In genomic region chr7:13044254-13044625, GRCm38 (mm10) we compare ENCODE assay signal across 8 mouse cellular contexts. TPM values are rescaled to one million over a fixed set of nuclear protein-coding genes. Genes with fewer than 3 reads are reported as not detected.
DNase-seq lines count a peak whose midpoint lies in the region; ATAC-seq lines count a peak whose summit lies in the region.

No protein-coding gene starts in this region.

- peaks cover 20% of the 10 kb centered on the region for H3K4me1 ChIP-seq in erythroblast, embryonic 14.5 days (ENCODE audit: control insufficient read depth)
- peaks cover 68% of the 10 kb centered on the region for H3K4me1 ChIP-seq in megakaryocyte, embryonic 14.5 days
- peaks cover 16% of the 10 kb centered on the region for H3K4me1 ChIP-seq in limb, embryonic 13.5 days
- H3K4me1 ChIP-seq in stomach, embryonic 14.5 days (ENCODE audit: control insufficient read depth, insufficient read depth, low read length): peaks cover 15% of the 10 kb centered on the region

- H3K27me3 ChIP-seq in erythroblast, embryonic 14.5 days (ENCODE audit: control insufficient read depth): peaks cover 58% of the 10 kb centered on the region
- H3K27me3 ChIP-seq in megakaryocyte, embryonic 14.5 days (replicated peaks): peaks cover 29% of the 10 kb centered on the region
- H3K27me3 ChIP-seq in limb, embryonic 13.5 days: peaks cover 53% of the 10 kb centered on the region
- peaks cover 20% of the 10 kb centered on the region for H3K27me3 ChIP-seq in stomach, embryonic 14.5 days (ENCODE audit: control insufficient read depth, insufficient read depth, low read length)

- peak overlapping the region; percentile 97 for H3K4me2 ChIP-seq in limb, embryonic 13.5 days (replicated peaks)
- peak overlapping the region; percentile 95 for H3K4me2 ChIP-seq in stomach, embryonic 14.5 days (replicated peaks; ENCODE audit: low read depth, low read length)

- peak overlapping the region; percentile 10 for H3K4me3 ChIP-seq in erythroblast, embryonic 14.5 days (replicated peaks)
- H3K4me3 ChIP-seq in megakaryocyte, embryonic 14.5 days (replicated peaks): peak overlapping the region; percentile 90
- H3K4me3 ChIP-seq in limb, embryonic 13.5 days: peak overlapping the region; percentile 54
- peak overlapping the region; percentile 44 for H3K4me3 ChIP-seq in stomach, embryonic 14.5 days (ENCODE audit: low read depth, low read length)

- peaks cover 3% of the 10 kb centered on the region for H3K36me3 ChIP-seq in erythroblast, embryonic 14.5 days (ENCODE audit: control insufficient read depth)
- H3K36me3 ChIP-seq in megakaryocyte, embryonic 14.5 days (replicated peaks; ENCODE audit: low read length): peaks cover 15% of the 10 kb centered on the region
- no peaks in the 10 kb centered on the region for H3K36me3 ChIP-seq in limb, embryonic 13.5 days
- H3K36me3 ChIP-seq in stomach, embryonic 14.5 days (ENCODE audit: control insufficient read depth, insufficient read depth, low read length): no peaks in the 10 kb centered on the region

- H3K9ac ChIP-seq in limb, embryonic 13.5 days: peak overlapping the region; percentile 78
- H3K9ac ChIP-seq in stomach, embryonic 14.5 days (replicated peaks; ENCODE audit: low read depth, low read length): peak overlapping the region; percentile 46; the same call in 1 of the 2 replicates

- no peak for ATAC-seq in erythroblast, adult 5-6 weeks (replicated peaks; ENCODE audit: low FRiP score, poor library complexity, severe bottlenecking)
- no peak for ATAC-seq in megakaryocyte, adult 5-6 weeks (ENCODE audit: poor library complexity, severe bottlenecking)
- ATAC-seq in limb, embryonic 13.5 days (ENCODE audit: low FRiP score, low read depth): 0 out of 2 replicates have a peak, but pooled peaks have one; percentile 1
- ATAC-seq in stomach, embryonic 14.5 days (ENCODE audit: insufficient number of reproducible peaks, insufficient read depth, low FRiP score, low read depth): no peak

- 2% methylated on average over 23 of the region's 23 CpGs for WGBS in limb, embryonic 13.5 days
- 5% methylated on average over 23 of the region's 23 CpGs for WGBS in stomach, embryonic 14.5 days

- H3K27ac ChIP-seq in limb, embryonic 13.5 days: no peak overlapping the region
- H3K27ac ChIP-seq in stomach, embryonic 14.5 days (ENCODE audit: low read length): no peak overlapping the region

- no peak for DNase-seq in thymus, adult 18-20 months
- no peak for DNase-seq in layer of hippocampus, adult 18-20 months (ENCODE audit: low spot score in 2 of 2)

- peaks cover 20% of the 10 kb centered on the region for H3K9me3 ChIP-seq in erythroblast, embryonic 14.5 days (ENCODE audit: control insufficient read depth, low read length)
- peaks cover 20% of the 10 kb centered on the region for H3K9me3 ChIP-seq in megakaryocyte, embryonic 14.5 days
- 0 out of 2 replicates have a peak, but pooled peaks cover 6% of the 10 kb centered on the region for H3K9me3 ChIP-seq in limb, embryonic 13.5 days
- H3K9me3 ChIP-seq in stomach, embryonic 14.5 days (ENCODE audit: control insufficient read depth, low read depth, low read length): no peaks in the 10 kb centered on the region

RNA-seq across cellular contexts. Expression of gene Ube2m, which starts 6.2 kb away (rescaled TPM):
- 22.8 and 28.8 TPM in 2 replicates for polyA plus RNA-seq in erythroblast, embryonic 14.5 days (2012)
- 45.0 and 92.0 TPM in 2 replicates for total RNA-seq in erythroblast, adult 5-6 weeks (2015; ENCODE audit: low replicate concordance)
- 32.8 and 112 TPM in 2 replicates for total RNA-seq in erythroblast, adult 5-6 weeks (2017; ENCODE audit: low replicate concordance)
- polyA plus RNA-seq in megakaryocyte, embryonic 14.5 days (2012; ENCODE audit: insufficient read depth, low replicate concordance): 283 and 366 TPM in 2 replicates
- total RNA-seq in megakaryocyte, adult 5-6 weeks (2015): 92.1 and 97.9 TPM in 2 replicates
- total RNA-seq in megakaryocyte, adult 5-6 weeks (2017): 86.1 and 101 TPM in 2 replicates
- 100 and 114 TPM in 2 replicates for polyA plus RNA-seq in limb, embryonic 13.5 days (2015; fragmentation: Nextera tagmentation; extraction: Ambion mirVana)
- polyA plus RNA-seq in stomach, embryonic 14.5 days (2014; fragmentation: Nextera tagmentation; extraction: Ambion mirVana): 56.6 and 59.6 TPM in 2 replicates
- 100 to 1,000 TPM; 196 to 202 TPM for total RNA-seq in layer of hippocampus, adult 18-20 months (2021)

RNA-seq across cellular contexts. Expression of gene Chmp2a, which starts 9.6 kb away (rescaled TPM):
- polyA plus RNA-seq in erythroblast, embryonic 14.5 days (2012): 39.9 and 103 TPM in 2 replicates
- total RNA-seq in erythroblast, adult 5-6 weeks (2015; ENCODE audit: low replicate concordance): 97.4 and 99.3 TPM in 2 replicates
- 144 and 170 TPM in 2 replicates for total RNA-seq in erythroblast, adult 5-6 weeks (2017; ENCODE audit: low replicate concordance)
- polyA plus RNA-seq in megakaryocyte, embryonic 14.5 days (2012; ENCODE audit: insufficient read depth, low replicate concordance): 404 and 592 TPM in 2 replicates
- total RNA-seq in megakaryocyte, adult 5-6 weeks (2015): 239 and 269 TPM in 2 replicates
- total RNA-seq in megakaryocyte, adult 5-6 weeks (2017): 272 and 348 TPM in 2 replicates
- 127 and 133 TPM in 2 replicates for polyA plus RNA-seq in limb, embryonic 13.5 days (2015; fragmentation: Nextera tagmentation; extraction: Ambion mirVana)
- polyA plus RNA-seq in stomach, embryonic 14.5 days (2014; fragmentation: Nextera tagmentation; extraction: Ambion mirVana): 150 and 157 TPM in 2 replicates
- 100 to 1,000 TPM; 146 to 159 TPM for total RNA-seq in layer of hippocampus, adult 18-20 months (2021)

RNA-seq across cellular contexts. Expression of gene Mzf1, which starts 10.3 kb away (rescaled TPM):
- 0.03 TPM in 2 replicates for polyA plus RNA-seq in erythroblast, embryonic 14.5 days (2012)
- total RNA-seq in erythroblast, adult 5-6 weeks (2015; ENCODE audit: low replicate concordance): not detected in 2 replicates
- 0.56 TPM in 1 of 2 replicates, not detected in the other for total RNA-seq in erythroblast, adult 5-6 weeks (2017; ENCODE audit: low replicate concordance)
- 1.6 and 6.1 TPM in 2 replicates for polyA plus RNA-seq in megakaryocyte, embryonic 14.5 days (2012; ENCODE audit: insufficient read depth, low replicate concordance)
- 0.16 and 0.52 TPM in 2 replicates for total RNA-seq in megakaryocyte, adult 5-6 weeks (2015)
- total RNA-seq in megakaryocyte, adult 5-6 weeks (2017): 0.29 and 0.45 TPM in 2 replicates
- polyA plus RNA-seq in limb, embryonic 13.5 days (2015; fragmentation: Nextera tagmentation; extraction: Ambion mirVana): 3.2 and 3.8 TPM in 2 replicates
- polyA plus RNA-seq in stomach, embryonic 14.5 days (2014; fragmentation: Nextera tagmentation; extraction: Ambion mirVana): 3.1 and 3.4 TPM in 2 replicates
- total RNA-seq in layer of hippocampus, adult 18-20 months (2021): 10 to 100 TPM; 11.9 to 13.1 TPM

RNA-seq across cellular contexts. Expression of gene Zbtb45, which starts 34.4 kb away (rescaled TPM):
- 6.7 and 7.7 TPM in 2 replicates for polyA plus RNA-seq in erythroblast, embryonic 14.5 days (2012)
- 2.7 and 8.2 TPM in 2 replicates for total RNA-seq in erythroblast, adult 5-6 weeks (2015; ENCODE audit: low replicate concordance)
- 21.2 and 23.4 TPM in 2 replicates for total RNA-seq in erythroblast, adult 5-6 weeks (2017; ENCODE audit: low replicate concordance)
- polyA plus RNA-seq in megakaryocyte, embryonic 14.5 days (2012; ENCODE audit: insufficient read depth, low replicate concordance): 52.8 and 179 TPM in 2 replicates
- 7.4 and 11.0 TPM in 2 replicates for total RNA-seq in megakaryocyte, adult 5-6 weeks (2015)
- 6.6 and 9.5 TPM in 2 replicates for total RNA-seq in megakaryocyte, adult 5-6 weeks (2017)
- 28.0 and 29.6 TPM in 2 replicates for polyA plus RNA-seq in limb, embryonic 13.5 days (2015; fragmentation: Nextera tagmentation; extraction: Ambion mirVana)
- polyA plus RNA-seq in stomach, embryonic 14.5 days (2014; fragmentation: Nextera tagmentation; extraction: Ambion mirVana): 21.3 and 21.8 TPM in 2 replicates
- 10 to 100 TPM; 33.2 to 34.3 TPM for total RNA-seq in layer of hippocampus, adult 18-20 months (2021)

RNA-seq across cellular contexts. Expression of gene Trim28, which starts 45.3 kb away (rescaled TPM):
- 16.2 and 17.6 TPM in 2 replicates for polyA plus RNA-seq in erythroblast, embryonic 14.5 days (2012)
- total RNA-seq in erythroblast, adult 5-6 weeks (2015; ENCODE audit: low replicate concordance): 209 and 235 TPM in 2 replicates
- total RNA-seq in erythroblast, adult 5-6 weeks (2017; ENCODE audit: low replicate concordance): 226 and 257 TPM in 2 replicates
- polyA plus RNA-seq in megakaryocyte, embryonic 14.5 days (2012; ENCODE audit: insufficient read depth, low replicate concordance): 55.5 and 236 TPM in 2 replicates
- 137 and 186 TPM in 2 replicates for total RNA-seq in megakaryocyte, adult 5-6 weeks (2015)
- 207 and 222 TPM in 2 replicates for total RNA-seq in megakaryocyte, adult 5-6 weeks (2017)
- polyA plus RNA-seq in limb, embryonic 13.5 days (2015; fragmentation: Nextera tagmentation; extraction: Ambion mirVana): 316 and 329 TPM in 2 replicates
- polyA plus RNA-seq in stomach, embryonic 14.5 days (2014; fragmentation: Nextera tagmentation; extraction: Ambion mirVana): 386 and 397 TPM in 2 replicates
- total RNA-seq in layer of hippocampus, adult 18-20 months (2021): 100 to 1,000 TPM; 216 to 246 TPM

Comparison
In these comparisons a context has a peak if more than half of its experiments do, and no peak if none do; other contexts are left out.
1. H3K4me3 ChIP-seq: peak in every context shown above with its lines; median percentile 90 in megakaryocyte, embryonic 14.5 days; 54 in limb, embryonic 13.5 days; 44 in stomach, embryonic 14.5 days; 10 in erythroblast, embryonic 14.5 days.